Mouse (Mus musculus): ENCODE measurements around the gene Cenpv. TPM values are rescaled to one million over a fixed set of nuclear protein-coding genes. Genes with fewer than 3 reads are reported as not detected.
A peak's percentile ranks its signal among the peaks of the same experiment; 100 is the strongest.

Gene Cenpv
- polyA plus RNA-seq (2016; fragmentation: Nextera tagmentation; extraction: Ambion mirVana), result 73.6 and 86.9 TPM in 2 replicates

DNA sequence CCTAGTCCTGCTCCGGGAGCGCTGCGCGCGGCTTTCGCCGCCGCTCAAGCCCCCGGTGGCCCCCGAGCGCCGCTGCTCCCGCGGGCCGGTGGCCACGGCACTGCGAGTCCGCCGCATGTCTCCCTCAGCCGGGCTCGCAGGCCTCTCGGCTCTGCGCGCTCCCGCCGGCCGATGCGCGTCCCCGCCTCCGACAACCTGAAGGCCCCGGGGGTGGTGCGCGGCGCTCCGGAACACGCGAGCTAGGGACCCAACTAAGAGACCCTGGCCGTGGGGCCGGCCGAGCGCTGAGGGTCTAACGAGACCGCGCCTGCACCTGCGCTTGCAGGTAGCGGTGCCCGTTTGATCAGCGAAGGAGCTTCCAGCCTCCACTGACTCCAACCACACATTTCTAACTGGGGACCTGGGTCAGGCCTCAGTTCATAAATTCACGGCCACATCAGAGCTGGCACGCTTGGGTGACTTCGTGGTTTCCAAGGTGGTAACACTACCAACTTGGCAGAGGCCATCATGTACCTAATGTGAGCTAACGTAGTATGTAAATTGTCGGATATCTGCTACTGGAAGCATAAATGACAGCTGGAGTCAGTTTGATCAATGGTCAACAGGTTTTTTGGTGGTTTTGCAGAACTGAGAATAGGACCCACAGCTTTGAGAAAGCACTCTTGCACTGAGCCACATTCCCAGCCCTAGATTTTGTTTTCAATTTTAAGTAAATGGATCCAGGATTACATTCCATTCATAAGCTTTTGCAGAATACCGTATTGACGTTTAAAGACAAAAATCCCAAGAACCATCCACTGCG, at the start of gene Cenpv:
TSS of gene Cenpv (minus strand) at position 173 of the 802 bp plus-strand sequence.
- H3K4me2 ChIP-seq (replicated peaks), result peak within 1 kb of the TSS; percentile 81
- ATAC-seq (ENCODE audit: low FRiP score, low read depth), result peak; percentile 80
- H3K27me3 ChIP-seq, result peaks cover 5% of the 10 kb centered on the region; the same call in 1 of the 2 replicates
- 0 out of 2 replicates have a peak, but pooled peaks cover 7% of the 10 kb centered on the region for H3K36me3 ChIP-seq
- H3K9me3 ChIP-seq, result no peaks in the 10 kb centered on the region
- H3K4me3 ChIP-seq, result peak within 1 kb of the TSS; percentile 87
- peaks cover 8% of the 10 kb centered on the region for H3K4me1 ChIP-seq
- WGBS, result 10% methylated on average over 29 of the region's 57 CpGs
- peak within 1 kb of the TSS; percentile 77 for H3K27ac ChIP-seq (replicated peaks)
- peak within 1 kb of the TSS; percentile 92 for H3K9ac ChIP-seq (replicated peaks)

DNA sequence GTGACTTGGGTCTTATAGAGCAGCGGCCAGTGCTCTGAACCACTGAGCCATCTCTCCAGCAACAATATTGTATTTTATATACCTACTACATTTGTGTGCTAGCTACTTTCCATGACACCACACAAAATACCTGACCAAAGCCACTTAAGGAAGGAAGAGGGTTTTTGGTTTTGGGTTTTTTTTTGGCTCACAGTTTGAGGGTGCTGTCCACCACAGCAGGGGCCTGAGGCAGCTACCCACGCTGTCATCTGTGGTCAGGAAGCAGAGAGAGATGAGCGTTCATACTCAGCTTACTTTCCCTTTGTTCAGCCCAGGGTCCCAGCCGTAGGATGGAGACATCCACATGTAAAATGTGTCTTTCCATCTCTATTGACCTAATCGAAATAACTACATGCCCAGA, 48.0 kb upstream of the Cenpv start:
- Histone ChIP-seq H3K27me3 (no peaks in the 10 kb centered on the region), H3K36me3 (0 out of 2 replicates have a peak, but pooled peaks cover 4% of the 10 kb centered on the region), H3K4me1 (no peaks in the 10 kb centered on the region), H3K9ac (replicated peaks) (no peak overlapping the region), H3K4me2 (replicated peaks) (no peak overlapping the region), H3K27ac (replicated peaks) (no peak overlapping the region), H3K4me3 (no peak overlapping the region), H3K9me3 (no peaks in the 10 kb centered on the region)
- WGBS, result 88% methylated on average over 5 of the region's 5 CpGs
- ATAC-seq (ENCODE audit: low FRiP score, low read depth), result no peak

DNA sequence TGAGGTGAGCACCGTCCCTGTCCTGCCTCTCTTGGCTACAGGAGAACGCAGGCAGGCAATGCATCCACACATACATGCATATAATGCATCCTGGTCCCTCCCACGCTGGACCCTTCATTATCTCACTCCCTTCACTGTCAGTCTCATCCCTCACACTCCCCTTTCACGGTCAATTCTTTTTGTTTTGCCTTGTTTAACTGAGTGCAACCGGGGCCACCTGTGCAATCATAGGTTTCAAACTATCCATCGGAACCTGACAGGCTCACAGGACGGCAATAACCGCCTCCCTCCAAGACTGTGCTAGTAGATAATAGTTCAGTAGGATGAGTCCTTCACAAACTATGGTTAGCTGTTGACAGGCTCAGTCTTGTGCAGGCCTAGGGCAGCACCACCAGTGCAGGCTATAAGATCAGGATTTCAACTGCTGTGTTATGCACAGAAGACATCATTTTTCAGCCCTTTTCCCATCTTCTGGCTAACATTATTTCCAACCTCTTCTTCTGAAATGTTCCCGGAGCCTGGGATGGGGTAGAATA, 45.7 kb upstream of the Cenpv start:
- Histone ChIP-seq H3K4me1 (no peaks in the 10 kb centered on the region), H3K36me3 (0 out of 2 replicates have a peak, but pooled peaks cover 4% of the 10 kb centered on the region), H3K4me2 (replicated peaks) (no peak overlapping the region), H3K4me3 (no peak overlapping the region), H3K9ac (replicated peaks) (no peak overlapping the region), H3K27ac (replicated peaks) (no peak overlapping the region), H3K9me3 (no peaks in the 10 kb centered on the region), H3K27me3 (no peaks in the 10 kb centered on the region)
- WGBS, result 86% methylated on average over 9 of the region's 9 CpGs
- ATAC-seq (ENCODE audit: low FRiP score, low read depth), result no peak

DNA sequence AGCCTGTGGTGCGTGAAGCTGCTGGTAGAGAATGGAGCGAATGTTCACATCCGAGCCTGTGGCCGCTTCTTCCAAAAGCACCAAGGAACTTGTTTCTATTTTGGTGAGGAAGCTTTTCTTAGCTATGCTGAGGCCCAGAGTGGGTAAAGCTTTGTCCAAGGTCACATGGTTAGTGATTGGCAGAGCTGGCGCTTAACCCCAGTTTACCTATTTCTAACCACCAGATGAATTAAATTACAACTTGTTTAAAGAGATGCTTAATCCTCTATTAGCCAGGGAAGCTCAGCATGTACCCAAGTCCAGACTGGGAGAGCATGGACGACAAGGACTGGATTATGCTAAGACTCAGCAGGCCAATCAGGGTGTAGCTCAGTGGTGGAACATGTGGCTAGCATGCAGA, 44.0 kb upstream of the Cenpv start:
- Histone ChIP-seq H3K4me1 (no peaks in the 10 kb centered on the region), H3K9me3 (no peaks in the 10 kb centered on the region), H3K36me3 (0 out of 2 replicates have a peak, but pooled peaks cover 4% of the 10 kb centered on the region), H3K4me3 (no peak overlapping the region), H3K9ac (replicated peaks) (no peak overlapping the region), H3K27ac (replicated peaks) (no peak overlapping the region), H3K27me3 (peaks cover 4% of the 10 kb centered on the region; the same call in 1 of the 2 replicates), H3K4me2 (replicated peaks) (no peak overlapping the region)
- no peak for ATAC-seq (ENCODE audit: low FRiP score, low read depth)
- WGBS, result 59% methylated on average over 6 of the region's 6 CpGs

DNA sequence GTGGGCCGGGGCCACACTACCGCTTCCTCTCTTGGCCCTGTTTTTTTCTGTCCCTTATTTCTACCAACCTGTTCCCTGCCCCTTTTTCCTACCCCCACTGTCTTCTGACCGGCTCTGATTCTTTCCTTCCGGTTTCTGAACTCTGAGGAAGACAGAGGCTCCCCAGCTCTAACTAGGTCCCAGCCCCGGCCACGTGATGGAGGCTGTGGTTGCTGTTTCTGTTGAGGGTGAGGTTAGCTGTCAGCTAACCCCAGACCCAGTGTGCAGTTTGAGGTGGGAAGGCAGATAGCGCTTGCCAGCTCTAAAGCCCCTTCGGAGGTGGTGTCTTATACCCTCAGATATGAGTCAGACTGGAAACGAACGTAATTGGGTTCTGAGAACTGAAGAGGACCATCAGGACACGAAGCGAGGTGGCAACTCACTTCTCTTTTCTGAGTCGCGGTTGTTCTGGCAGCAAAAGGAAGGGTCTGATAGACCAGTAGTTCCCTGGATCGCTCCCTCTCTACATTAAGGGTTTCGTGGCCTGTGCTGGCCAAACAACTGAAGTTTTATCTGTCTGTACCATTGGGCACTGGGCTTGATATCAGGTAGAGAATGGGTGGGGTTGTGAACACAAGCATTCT, 37.6 kb upstream of the Cenpv start:
- peaks cover 10% of the 10 kb centered on the region; the same call in 1 of the 2 replicates for H3K4me1 ChIP-seq
- H3K4me3 ChIP-seq, result peak overlapping the region; percentile 55
- 63% methylated on average over 16 of the region's 16 CpGs for WGBS
- no peaks in the 10 kb centered on the region for H3K9me3 ChIP-seq
- H3K36me3 ChIP-seq, result no peaks in the 10 kb centered on the region
- H3K9ac ChIP-seq (replicated peaks), result peak overlapping the region; percentile 53; the same call in 1 of the 2 replicates
- no peak for ATAC-seq (ENCODE audit: low FRiP score, low read depth)
- peaks cover 24% of the 10 kb centered on the region for H3K27me3 ChIP-seq
- peak overlapping the region; percentile 92 for H3K4me2 ChIP-seq (replicated peaks)
- no peak overlapping the region for H3K27ac ChIP-seq (replicated peaks)

DNA sequence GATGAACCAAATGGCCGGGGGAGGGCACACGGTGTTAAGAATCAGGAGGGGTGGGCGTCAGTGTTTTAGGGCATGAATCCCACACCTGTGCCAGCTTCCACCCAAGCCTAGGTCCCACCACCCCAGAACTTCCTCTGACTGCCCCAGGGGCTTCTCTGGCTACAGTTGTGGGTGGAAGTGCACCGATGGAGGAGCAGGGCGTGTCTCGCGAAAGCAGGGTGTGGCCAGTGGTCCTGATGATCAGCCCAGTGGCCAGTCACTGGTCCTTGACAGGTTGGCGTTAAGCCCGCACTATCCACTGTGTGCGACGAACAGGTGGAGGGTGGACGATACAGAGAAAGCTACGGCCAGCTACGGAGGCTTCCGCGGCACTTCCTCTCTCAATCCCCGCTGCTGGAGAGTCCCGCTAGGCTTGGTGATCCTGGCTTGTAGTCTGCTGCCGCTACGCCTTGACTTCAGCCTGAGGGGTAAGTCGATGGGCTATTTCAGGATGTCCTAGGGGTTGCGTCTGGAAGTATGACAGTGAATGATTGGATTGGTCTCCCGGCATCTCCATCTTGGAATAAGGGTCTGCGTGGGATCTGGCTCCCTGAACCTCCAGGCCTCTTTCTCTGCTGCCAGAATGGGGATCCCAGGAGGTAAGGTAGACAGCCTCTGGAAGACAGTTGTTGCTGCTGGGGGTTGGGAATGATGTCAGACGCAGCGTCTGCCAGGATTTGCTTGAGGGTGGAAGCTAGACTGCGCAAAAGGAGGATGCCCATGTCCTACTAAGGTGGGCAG, 36.8 kb upstream of the Cenpv start:
- ATAC-seq (ENCODE audit: low FRiP score, low read depth), result peak; percentile 62

DNA sequence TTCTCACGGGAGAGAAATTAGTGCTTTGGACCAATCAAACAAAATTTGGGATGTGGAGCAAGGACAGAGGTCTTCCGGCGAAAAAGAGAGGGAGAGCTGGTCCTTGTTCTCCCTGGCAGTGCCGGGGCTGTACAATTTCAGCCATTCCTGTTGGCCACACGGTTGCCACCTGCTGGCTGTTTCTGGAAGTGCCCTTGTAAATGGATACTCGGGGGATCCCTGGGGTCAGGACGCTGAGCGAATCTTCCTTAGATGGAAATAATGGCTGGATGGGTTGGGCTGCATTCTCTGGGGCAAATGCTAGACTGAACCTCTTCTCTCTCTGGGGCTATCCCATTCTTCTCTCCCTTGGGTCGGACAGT, 36.2 kb upstream of the Cenpv start:
- Histone ChIP-seq H3K4me1 (peaks cover 10% of the 10 kb centered on the region; the same call in 1 of the 2 replicates), H3K27me3 (peaks cover 24% of the 10 kb centered on the region), H3K36me3 (no peaks in the 10 kb centered on the region), H3K9me3 (no peaks in the 10 kb centered on the region), H3K4me2 (replicated peaks) (peak overlapping the region; percentile 92), H3K27ac (replicated peaks) (no peak overlapping the region), H3K4me3 (peak overlapping the region; percentile 55), H3K9ac (replicated peaks) (peak overlapping the region; percentile 53)
- WGBS, result 2% methylated on average over 9 of the region's 9 CpGs
- ATAC-seq (ENCODE audit: low FRiP score, low read depth), result peak; percentile 71

More for the DNA sequence above, 36.8 kb upstream of the Cenpv start:
- peak overlapping the region; percentile 55 for H3K4me3 ChIP-seq
- peak overlapping the region; percentile 92 for H3K4me2 ChIP-seq (replicated peaks)
- no peaks in the 10 kb centered on the region for H3K9me3 ChIP-seq
- H3K27ac ChIP-seq (replicated peaks), result 0 out of 2 replicates have a peak overlapping the region, but pooled peaks have one; percentile 46
- no peaks in the 10 kb centered on the region for H3K36me3 ChIP-seq
- peak overlapping the region; percentile 53 for H3K9ac ChIP-seq (replicated peaks)
- peaks cover 10% of the 10 kb centered on the region; the same call in 1 of the 2 replicates for H3K4me1 ChIP-seq
- peaks cover 24% of the 10 kb centered on the region for H3K27me3 ChIP-seq
- 5% methylated on average over 27 of the region's 27 CpGs for WGBS

DNA sequence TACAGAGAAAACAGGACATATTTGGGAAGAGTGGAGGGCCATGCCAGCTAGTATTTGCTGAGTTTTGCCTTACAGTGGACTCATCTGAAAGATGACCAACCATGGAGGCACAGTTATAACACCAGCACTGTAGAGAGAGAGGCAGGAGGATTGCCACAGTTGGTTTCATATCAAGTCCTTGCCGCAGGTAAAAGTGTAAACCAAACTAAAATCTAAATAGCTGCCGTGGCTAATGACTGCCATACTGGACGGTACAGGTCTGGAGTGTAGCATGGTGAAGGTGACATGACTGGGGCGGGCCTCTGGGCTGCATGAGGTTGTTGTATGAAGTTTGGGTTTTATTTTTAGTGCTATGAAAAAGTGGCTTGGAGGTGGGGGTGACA, 35.6 kb upstream of the Cenpv start:
- no peak overlapping the region for H3K9ac ChIP-seq (replicated peaks)
- 82% methylated on average over 4 of the region's 4 CpGs for WGBS
- H3K4me3 ChIP-seq, result no peak overlapping the region
- H3K36me3 ChIP-seq, result no peaks in the 10 kb centered on the region
- no peaks in the 10 kb centered on the region for H3K9me3 ChIP-seq
- H3K27ac ChIP-seq (replicated peaks), result no peak overlapping the region
- H3K4me1 ChIP-seq, result peaks cover 10% of the 10 kb centered on the region; the same call in 1 of the 2 replicates
- no peak for ATAC-seq (ENCODE audit: low FRiP score, low read depth)
- H3K27me3 ChIP-seq, result peaks cover 24% of the 10 kb centered on the region
- H3K4me2 ChIP-seq (replicated peaks), result no peak overlapping the region

DNA sequence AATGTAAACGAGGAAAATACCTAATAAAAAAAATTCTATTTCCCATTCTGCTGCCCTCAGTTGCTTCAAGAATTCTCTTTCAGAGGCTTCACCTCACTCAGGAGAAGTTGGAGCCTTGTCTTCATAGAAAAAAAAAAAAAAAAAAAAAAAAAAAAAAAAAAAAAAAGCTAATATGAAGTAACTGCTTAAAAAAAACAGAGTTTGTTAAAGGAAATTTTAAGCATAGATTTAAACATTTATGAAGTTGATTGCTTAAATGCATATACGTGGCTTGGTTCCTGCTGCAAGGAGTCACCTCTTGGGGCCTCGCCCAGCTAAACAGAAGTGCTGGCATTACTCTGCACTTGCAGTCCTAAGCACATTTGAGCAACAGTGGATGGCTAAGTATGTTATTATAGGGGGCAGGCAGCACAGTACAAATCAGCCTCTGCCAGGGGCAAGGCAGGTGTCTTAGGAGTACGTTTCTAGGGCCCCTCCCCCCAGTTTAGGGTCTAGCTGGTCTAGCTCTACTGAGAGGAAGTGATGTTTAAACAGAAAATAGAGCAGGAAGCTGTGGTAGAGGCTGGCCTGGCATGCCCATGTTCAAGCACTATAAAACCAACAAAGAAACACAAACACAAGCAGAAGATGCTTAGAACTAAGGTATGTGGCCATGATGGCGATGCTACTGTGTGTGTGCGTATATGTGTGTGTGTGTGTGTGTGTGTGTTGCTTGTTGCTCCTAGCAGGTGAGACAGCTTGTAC, 35.1 kb upstream of the Cenpv start, which contains the start of gene Trpv2:
TSS of gene Trpv2 (plus strand) at position 528 of the 744 bp plus-strand sequence.
- 80% methylated on average over 6 of the region's 6 CpGs for WGBS
- no peak for ATAC-seq (ENCODE audit: low FRiP score, low read depth)
- peaks cover 10% of the 10 kb centered on the region; the same call in 1 of the 2 replicates for H3K4me1 ChIP-seq
- H3K4me3 ChIP-seq, result peak within 1 kb of the TSS; percentile 55
- no peaks in the 10 kb centered on the region for H3K9me3 ChIP-seq
- 0 out of 2 replicates have a peak within 1 kb of the TSS, but pooled peaks have one; percentile 53 for H3K9ac ChIP-seq (replicated peaks)
- H3K27me3 ChIP-seq, result peaks cover 24% of the 10 kb centered on the region
- H3K4me2 ChIP-seq (replicated peaks), result peak within 1 kb of the TSS; percentile 92
- no peak within 1 kb of the TSS for H3K27ac ChIP-seq (replicated peaks)
- no peaks in the 10 kb centered on the region for H3K36me3 ChIP-seq

DNA sequence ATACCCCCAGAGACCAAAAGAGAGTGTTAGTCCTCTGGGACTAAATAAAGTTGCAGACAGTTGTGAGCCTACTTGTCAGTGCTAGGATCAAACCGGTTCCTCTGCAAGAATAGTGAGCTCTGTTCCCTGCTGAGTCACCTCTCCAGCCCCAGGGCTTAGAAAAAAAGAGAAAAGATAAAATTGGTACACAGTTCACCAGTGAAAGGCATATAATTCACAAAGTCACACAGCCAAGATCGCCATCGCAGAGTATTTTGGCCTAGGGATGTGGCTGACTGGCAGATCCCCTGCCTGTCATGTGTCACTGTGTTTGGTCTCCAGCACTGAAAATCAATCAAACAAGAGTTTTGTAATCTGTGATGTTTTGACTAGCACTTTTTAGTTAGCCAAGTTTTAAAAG, 29.2 kb upstream of the Cenpv start:
- Histone ChIP-seq H3K9me3 (no peaks in the 10 kb centered on the region), H3K27ac (replicated peaks) (no peak overlapping the region), H3K4me1 (no peaks in the 10 kb centered on the region), H3K4me3 (no peak overlapping the region), H3K27me3 (no peaks in the 10 kb centered on the region), H3K4me2 (replicated peaks) (no peak overlapping the region), H3K36me3 (no peaks in the 10 kb centered on the region), H3K9ac (replicated peaks) (no peak overlapping the region)
- ATAC-seq (ENCODE audit: low FRiP score, low read depth), result no peak
- WGBS, result 68% methylated on average over 3 of the region's 3 CpGs

DNA sequence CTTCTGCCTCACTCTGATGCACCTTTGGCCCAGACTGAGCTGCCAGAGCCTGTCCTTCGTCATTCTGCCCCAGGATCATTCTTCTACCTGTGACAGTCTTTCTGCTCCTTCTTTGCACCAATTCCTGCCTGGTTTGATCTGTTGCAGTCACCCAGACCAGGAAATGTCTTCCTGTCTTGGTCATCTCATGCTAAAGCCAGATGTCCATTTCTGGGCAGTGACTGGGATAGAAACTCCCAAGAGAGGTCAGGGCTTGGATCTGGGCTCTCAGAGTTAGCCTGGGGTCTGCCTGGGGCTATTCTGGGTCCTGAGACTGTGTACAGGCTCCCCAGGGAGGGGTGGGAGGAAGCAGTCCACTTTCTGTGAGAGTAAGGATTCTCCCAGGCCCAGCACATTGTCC, 27.1 kb upstream of the Cenpv start:
- Histone ChIP-seq H3K9me3 (no peaks in the 10 kb centered on the region), H3K4me3 (no peak overlapping the region), H3K27me3 (no peaks in the 10 kb centered on the region), H3K27ac (replicated peaks) (no peak overlapping the region), H3K9ac (replicated peaks) (no peak overlapping the region), H3K4me1 (no peaks in the 10 kb centered on the region), H3K36me3 (no peaks in the 10 kb centered on the region), H3K4me2 (replicated peaks) (no peak overlapping the region)
- WGBS, result 70% methylated on average over 1 of the region's 1 CpGs
- ATAC-seq (ENCODE audit: low FRiP score, low read depth), result no peak
